Mouse (Mus musculus): ENCODE measurements around the gene Grik5.
A peak's percentile ranks its signal among the peaks of the same experiment; 100 is the strongest.

Grik5 gene

DNA sequence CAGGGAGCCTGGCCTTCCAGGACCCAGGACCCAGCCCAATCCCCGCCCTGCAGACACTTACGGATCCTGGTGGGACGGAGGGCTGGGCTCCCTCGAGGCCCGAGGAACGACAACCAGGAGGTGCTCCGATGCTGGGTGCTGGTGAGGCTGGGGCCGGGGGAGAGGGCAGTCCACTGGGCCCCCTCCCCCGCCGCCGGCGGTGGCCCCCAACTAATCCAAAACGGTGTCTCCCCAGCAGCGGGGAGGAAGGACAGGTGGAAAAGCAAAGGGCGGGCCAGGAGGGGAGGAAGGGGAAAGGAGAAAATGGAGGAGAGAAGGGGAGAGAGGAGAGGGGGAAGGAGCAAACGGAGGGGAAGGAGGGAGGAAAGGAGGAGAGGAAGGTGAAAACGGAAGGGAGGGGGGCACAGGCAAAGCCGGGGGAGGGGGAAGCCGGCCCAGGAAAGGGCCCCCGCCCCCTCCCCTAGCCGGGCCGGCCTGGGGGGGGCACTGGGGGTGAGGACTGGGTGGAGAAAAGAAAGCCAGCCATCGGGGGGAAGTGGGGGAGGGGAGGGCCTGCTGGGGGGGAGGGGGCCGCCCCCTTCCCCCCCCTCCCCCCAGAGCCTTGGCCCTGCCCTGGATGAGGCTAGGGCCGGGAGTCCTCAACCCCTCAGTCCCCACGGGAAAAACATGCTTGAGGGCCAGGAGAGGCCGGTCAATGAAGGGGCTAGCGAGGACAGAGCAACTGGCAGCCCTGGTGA is at the start of gene Grik5, which contains the start of gene Zfp574:
Grik5 (minus strand) TSS at position 368 of the 737 bp plus-strand sequence.
Zfp574 (plus strand) TSS at position 589 of the 737 bp plus-strand sequence.
- no peak for DNase-seq (ENCODE audit: low read depth, low spot score)

DNA sequence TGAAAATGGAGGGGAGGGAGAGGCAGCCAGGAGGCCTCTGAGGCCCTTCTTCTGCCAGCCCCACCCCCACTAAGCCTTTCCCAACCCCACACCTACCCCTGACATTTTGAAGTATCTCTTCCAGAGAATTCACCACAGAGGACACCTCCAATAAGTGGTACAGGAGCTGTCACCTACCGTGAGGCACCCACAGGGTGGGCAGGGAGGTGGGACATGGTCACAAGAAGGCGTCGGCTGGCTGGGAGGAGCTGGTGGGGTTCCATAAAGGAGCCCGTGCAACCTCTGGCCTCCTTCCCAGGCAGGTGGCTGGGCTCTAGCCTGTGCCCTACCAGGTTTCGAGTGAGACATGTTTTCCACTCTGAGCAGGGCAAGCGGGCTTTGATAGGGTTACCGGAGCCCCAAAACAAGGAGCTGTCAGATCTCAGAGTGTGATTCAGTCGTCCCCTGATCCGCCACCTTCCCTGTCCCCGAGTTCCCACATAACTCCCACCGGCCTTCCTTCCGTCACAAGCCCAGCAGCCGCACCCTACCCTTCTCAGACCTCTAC is 49.2 kb upstream of the Grik5 start:
- no peak for DNase-seq (ENCODE audit: low read depth, low spot score)

DNA sequence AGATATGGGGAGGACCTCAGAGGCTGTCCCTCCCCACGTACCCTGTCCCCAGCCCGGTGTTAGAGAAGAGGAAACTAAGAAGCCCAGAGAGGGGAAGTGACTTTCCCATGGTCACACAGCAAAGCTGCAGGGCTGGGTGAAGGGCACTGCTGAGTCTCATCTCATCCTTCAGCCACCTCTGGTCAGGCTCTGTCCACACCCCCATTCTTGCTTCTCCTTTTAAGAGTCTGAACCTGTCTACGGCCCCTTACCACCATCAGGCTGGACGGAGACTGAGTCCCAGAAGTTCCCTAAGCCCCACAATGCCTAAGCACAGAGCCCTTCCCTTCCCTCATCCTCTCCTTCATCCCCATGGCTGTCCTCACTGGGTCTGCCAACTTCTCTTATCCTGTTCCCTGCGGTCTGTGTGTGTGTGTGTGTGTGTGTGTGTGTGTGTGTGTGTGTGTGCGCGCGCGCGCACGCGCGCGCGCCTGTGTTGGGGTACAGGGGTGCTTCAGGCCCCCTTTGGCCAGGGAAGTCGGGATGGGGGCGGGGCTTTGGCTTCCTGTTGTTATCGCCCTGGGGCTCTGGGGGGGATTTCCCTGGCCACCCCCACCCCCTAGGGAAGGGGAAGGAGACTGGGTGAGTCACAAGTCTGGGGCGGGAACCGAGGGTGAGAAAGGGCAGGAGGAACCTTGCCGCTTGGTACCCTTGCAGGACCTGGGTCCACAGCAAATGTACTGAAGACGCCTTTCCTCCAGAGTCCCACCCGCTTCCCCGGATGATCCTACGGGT is 48.1 kb upstream of the Grik5 start:
- DNase-seq (ENCODE audit: low read depth, low spot score): no peak

DNA sequence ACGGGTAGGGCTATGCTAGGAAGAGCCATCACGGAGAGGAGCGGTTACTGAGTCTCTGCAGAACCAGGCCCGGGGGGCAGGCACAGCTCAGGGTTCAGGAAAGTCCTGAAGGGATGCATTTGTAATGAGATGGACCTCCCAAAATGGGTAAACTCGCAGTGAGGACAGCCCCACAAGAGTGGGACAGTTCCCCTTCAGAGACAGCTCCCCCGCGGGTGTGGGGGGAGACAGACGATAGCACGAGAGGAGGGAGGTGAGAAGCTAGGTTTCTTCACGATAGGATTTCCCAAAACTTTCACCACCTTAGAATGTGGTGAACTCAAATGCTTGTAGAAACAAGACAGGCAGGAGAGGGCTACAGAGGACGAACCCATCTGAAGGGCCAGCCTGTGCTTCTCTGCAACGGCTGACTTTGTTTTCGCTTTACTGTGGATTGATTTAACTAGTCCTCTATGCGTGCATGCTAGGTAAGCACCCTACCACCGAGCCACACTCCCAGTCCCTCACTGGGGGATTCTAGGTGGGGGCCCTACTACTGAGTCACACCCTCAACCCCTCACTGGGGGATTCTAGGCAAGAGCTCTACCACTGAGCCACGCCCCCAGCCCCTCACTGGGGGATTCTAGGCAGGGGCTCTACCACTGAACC is 40.9 kb upstream of the Grik5 start:
- DNase-seq (ENCODE audit: low read depth, low spot score): peak; percentile 41

DNA sequence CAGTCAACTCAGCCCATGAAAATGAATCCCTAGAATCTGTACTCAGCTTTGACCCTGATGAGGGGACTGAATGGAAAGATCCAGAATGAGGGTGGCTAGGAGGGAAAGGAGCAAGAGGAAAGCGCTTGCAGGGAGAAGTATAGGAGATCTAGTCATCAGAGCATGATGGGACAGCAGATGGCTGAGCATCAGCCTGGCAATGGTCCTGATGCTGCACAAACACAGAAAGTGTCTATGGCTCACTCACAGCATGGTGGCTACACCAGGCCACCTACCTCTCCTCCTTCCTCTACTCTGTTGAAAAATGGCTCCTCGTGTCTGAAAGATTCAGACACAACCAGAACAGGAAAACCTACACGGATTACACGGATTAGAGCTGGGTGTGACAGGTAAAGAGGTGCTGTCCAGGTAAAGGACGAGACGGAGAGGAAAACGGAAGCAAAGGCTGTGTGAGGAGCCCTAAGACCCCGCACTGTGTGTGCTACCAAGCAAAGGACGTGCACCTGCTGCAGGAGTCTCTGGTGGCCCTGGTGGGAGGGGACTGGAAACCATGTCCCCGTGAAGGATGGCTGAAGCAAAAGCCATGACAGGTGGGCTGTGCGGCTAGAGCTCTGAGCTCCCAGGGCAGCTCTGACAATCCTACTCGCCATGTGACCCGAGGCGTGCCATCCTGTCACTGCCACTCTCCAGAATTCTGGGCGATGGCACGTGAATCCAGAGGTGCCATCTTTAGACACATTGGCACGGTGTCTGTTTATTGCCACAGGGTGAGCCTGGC is 40.2 kb upstream of the Grik5 start:
- peak; percentile 84 for DNase-seq (ENCODE audit: low read depth, low spot score)

DNA sequence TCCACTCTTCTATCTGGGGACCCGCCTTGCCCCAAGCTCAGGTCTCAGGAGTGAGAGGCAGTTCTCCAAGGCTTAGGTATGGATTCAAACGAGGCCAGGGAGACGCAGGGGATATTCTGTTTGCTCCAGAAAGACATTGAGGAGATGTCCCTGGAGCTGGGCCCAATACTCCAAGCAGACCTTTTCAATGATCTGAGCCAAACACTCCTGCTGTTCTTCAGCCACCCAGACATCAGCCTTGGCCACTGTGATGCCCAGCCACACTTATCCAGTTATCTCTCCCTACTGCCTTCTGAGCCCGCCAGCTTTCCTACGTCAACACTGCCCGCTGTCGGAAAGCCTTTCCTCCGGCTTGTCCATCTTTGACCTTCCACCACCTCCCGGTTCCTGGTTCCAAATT is 38.2 kb upstream of the Grik5 start:
- DNase-seq (ENCODE audit: low read depth, low spot score): no peak

DNA sequence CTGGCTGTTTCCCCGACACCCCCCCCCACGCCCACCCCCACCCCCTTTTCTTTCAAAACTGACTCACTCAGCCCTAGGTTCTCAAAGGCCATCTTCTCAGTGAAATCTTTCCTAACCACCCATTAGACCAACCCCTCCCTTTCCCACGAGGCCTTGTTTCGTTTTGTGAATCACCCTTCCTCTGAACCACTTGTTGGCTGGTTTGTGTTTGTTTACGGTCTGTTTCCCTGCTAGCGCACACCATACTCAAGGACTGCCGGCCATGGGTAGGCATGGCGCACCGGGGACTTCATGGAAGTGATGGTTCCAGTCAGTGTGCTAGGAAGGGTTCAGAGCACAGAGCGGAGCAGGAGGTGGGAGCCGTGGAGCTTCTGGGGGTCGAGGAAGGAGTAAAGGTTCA is 37.2 kb upstream of the Grik5 start:
- no peak for DNase-seq (ENCODE audit: low read depth, low spot score)

DNA sequence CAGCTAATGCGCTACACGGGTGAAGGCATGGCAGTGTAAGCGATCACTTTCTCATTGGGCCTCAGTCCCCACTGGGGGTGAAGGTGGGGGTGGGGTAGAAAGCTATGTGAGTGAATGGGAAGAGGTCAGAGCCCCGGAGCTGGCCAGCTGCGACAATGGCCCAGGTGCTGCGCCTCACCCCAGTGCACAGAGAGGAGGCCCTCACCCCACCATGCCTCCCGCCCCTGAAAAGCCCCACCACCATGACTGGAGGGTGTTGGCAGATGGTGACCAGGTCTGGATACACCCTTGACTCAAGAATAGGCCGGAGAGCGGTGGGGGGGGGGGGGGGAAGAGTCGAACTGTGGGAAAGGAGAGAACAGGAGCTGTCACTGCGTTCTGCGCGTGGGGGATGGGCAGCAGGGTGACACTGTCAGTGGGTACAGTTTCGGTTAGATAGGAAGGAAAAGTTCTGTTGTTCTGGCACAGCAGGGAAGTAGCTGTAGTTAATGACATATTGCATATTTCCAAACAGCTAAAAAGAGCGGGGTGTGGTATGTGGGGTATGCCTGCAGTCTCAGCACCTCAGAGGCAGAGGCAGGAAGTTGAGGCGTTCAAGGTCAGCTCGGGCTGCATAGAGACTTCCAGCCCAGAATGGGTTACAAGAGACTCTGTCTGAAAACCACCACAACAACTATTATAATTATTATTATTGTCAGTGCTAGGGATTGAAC is 34.8 kb upstream of the Grik5 start:
- DNase-seq (ENCODE audit: low read depth, low spot score): peak; percentile 98

DNA sequence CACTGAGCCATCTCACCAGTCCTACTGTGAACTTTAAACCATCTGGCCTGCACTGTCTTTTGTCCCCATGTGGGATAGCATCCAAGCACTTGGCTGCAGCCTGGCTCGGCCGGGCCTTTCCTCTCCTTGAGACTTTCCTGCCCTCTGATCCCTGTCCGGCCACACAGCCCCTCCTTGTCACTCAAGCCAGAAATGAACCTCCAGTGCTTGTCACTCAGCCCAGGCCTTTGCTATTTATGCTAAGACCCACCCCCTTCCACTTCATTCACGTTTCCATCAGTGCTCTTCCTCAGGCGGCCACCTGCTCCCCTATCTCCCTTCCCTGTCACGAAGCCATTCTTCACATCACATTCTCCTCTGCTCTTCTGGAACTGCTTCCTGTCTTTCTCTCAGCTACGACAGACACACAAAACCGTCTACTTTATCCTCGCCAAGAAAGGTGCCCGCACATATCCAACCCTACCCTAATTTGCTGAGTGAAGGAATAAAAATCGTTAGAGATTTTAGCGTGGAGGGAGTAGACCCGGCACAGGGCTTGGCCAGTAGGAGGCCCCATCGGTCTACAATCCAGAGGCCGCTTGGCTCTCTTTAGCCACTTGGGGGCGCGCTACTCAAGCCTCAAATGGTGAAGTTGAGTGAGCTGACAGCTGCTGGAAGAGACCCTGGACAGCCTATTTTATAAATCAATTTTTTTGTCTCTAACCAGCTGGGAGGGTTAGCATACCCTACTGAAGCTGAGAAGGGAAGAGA is 33.4 kb upstream of the Grik5 start:
- DNase-seq (ENCODE audit: low read depth, low spot score): peak; percentile 93

DNA sequence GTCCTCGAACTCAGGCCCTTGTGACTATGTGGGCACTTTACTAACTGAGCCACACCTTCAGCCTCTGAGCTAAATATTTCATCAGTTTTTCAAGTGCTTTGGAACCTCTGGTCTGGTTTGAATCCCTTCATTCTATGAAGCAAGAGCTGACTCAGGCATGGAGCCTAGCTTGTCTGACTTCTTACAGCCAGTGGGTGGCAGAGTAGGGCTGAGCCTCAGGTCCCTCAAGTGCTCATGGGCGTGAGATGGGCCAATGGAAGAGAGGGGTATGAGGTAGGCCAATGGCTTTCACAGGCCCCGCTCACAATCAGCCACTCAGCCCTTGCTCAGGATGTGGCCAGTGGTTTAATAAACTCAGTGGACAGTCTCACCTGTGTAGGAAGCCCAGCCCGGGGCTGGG is 27.4 kb upstream of the Grik5 start:
- DNase-seq (ENCODE audit: low read depth, low spot score): no peak

DNA sequence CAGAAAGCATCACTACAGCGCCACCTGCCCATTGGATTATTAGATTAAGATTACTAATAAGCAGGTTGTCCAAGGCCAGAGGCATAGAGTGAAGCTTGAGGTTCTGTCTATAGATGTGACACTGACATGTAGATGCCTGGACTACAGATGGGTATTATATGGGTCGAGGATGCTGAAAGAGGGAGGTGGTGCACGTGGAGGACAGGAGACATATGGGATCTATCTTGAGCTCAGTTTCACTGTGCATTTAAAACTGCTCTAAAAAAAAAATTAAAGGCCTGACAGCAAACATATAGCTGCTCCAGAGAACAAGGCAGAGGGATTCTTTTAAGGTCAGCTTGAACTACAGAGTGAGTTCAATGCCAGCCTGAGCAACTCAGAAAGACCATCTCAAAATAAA is 26.0 kb upstream of the Grik5 start:
- no peak for DNase-seq (ENCODE audit: low read depth, low spot score)

DNA sequence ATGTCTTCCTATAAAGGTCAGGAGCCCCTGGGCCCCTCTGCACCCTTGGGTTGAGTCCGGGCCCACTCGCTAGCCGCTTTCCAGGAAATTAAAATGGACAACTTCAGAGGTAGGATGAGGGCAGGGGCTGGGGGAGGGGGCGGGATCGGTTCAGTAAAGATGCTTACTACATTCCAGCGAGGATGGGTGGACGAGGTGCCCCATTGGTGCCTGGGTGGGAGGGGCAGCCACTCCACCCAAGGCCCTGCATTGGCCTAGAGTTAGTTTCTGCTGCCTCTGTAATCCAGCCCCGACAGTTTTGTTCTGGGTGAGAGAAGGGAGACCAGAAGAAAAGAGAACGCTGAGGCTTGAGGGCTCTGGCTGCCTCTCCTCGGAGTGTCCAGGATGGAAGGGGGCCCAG is 17.7 kb upstream of the Grik5 start:
- no peak for DNase-seq (ENCODE audit: low read depth, low spot score)

DNA sequence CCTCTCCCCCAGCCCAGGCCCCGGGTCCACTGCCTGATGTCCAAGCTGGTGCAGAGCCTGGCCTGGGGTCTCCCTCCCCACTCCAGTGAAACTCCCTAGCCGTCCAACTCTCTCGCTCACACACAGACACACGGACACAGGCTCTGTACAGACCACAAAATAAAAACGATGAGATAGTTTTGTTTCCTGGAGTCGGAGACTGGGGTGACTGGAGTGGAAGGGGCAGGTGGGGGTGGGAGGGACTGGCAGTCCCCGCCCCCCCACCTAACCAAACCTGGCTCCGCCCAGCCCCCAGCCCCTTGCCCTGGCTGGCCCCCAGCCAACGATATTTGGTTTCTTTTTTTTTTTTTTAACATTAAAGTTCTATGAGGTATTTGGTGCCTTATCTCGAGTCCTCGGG is 16.8 kb upstream of the Grik5 start:
- no peak for DNase-seq (ENCODE audit: low read depth, low spot score)

DNA sequence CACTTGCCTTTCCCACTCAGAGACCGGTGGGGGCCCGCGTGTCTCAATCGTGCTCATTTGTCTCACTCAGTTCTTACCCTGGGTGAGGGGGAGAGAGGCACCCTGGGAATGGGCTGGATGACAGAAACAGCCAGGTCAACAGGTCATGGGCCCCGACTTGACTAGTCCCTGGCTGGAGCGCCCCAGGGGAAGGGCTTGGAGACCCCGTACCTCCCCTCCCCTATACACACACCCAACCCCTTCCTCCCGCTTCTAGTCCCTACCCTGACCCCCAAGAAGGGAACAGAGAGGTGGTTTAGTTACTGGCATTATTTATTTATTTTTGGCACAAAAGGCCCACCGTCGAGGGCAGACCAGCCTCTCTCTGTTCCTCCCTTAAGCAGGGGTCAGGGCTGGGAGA is 16.4 kb upstream of the Grik5 start:
- DNase-seq (ENCODE audit: low read depth, low spot score): no peak

DNA sequence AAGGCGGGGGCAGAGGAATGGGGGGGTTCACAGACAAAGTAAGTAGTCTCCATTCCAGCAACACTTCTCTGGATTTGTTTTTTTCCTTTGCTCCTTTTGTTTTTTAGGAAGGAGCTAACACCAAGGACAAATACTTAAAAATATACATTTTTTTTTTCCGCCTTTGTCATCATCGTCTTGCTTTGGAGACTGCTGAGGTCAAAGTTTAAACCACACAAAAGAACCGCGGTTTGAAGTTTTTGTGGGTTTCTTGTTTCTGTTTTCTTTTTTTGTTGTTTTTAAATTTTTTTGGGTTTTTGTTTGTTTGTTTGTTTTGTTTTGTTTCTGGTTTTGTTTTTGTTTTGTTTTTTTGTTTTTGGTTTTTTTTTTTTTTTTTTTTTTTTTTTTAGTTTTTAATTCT is 15.8 kb upstream of the Grik5 start:
- no peak for DNase-seq (ENCODE audit: low read depth, low spot score)

DNA sequence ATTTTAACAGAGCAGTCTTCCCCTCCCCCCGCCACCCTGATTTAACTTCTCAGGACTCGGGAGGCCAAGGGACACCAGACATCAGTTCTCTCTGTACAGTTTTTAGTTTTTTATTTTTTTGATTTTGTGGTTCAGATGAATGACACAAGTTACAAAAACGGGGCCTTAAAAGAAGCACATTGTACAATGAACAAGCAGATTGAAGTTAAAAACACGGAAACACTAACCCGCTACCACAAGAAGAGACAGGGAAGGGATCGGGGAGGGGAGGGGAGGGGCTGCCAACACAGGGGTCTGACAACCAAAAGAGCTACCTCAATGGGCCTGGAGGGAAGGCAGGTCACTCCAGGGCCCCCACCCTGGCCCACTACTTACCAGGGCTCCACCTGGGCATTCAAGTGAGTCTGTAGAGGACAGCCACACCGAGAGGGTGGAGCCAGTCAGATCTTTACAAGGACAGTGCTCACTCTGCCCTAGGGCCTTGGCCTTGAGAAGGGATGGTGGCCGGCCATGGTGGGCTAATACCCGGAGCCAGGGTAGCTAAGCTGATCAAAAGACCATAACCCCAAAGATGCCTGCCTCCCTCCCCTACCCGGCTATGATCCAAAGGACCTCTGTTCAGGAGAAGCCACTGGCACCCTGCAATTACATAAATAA is 15.2 kb upstream of the Grik5 start:
- DNase-seq (ENCODE audit: low read depth, low spot score): no peak

DNA sequence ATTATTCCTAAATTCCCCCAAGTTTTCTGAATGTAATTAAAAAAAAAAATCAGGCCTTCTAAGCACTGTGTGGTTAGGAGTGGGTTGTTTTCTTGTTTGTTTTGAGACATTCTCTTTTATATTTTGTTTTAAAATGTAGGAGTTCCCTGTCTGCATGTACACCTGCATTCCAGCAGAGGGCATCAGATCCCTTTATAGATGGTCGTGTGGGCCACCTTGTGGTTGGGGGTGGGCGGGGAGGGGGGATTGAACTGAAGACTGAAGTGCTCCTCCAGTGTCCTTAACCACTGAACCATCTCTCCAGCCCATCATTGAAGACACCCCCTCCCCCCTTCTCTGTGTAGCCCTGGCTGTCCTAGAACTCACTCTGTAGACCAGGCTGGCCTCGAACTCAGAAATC is 14.5 kb upstream of the Grik5 start:
- peak; percentile 48 for DNase-seq (ENCODE audit: low read depth, low spot score)

DNA sequence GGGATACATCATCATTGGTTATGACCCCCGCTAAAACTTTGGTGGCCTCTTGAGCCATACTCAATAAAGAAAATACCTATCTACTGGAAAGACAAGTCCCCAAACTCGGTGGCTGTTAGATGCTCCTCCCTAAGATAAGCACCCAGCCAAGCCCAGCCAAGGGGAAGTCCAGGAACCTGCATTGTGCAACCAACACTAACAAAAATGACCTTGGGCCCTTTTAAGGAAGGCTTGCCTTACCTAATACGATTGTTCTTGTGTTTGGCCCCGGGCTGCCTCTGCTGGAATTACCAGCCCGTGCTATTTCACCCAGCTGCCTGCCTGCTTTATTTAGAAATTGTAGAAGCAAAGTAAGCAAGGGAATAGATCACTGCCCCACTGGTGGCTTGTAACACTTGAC is 12.5 kb upstream of the Grik5 start:
- DNase-seq (ENCODE audit: low read depth, low spot score): peak; percentile 43

DNA sequence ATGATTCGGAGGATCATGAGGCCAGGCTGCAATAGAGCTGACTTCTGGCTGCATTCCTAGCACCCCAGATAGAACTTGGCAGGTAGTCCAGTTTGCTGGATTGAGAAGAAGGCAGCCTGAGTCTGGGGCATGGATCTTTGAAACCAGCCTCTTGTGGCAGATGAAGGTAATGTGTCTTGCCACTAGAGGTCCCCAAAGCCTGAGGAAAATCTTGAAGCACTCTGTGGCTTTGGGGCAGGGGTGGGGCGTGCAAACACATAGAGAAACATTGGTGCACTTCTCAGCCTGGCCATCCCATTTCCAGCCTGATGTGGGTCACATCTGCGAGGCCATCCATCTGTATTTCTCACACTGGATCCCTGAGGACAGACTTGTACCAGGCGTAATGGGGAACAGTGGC is 10.4 kb upstream of the Grik5 start:
- peak; percentile 69 for DNase-seq (ENCODE audit: low read depth, low spot score)

DNA sequence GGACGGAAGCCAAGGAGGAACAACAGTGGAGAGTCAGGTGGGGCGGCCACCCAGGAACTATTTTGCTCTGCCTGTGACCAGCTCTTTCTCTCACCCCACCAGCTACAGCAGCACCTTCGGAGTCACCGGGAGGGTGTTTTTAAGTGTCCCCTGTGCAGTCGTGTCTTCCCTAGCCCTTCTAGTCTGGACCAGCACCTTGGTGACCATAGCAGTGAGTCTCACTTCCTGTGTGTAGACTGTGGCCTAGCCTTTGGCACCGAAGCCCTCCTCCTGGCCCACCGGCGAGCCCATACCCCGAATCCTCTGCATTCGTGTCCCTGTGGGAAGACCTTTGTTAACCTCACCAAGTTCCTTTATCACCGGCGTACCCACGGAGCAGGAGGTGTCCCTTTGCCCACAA is 8.3 kb upstream of the Grik5 start:
- no peak for DNase-seq (ENCODE audit: low read depth, low spot score)
